Mouse (Mus musculus) forebrain, embryonic 14.5 days (tissue): ENCODE measurements around the gene Rps18. TPM values are rescaled to one million over a fixed set of nuclear protein-coding genes. Genes with fewer than 3 reads are reported as not detected.

Experiments
- ATAC-seq: fragments of 200-750 bp; cut with Nextera tagmentation; 2 replicates; pipeline ENCODE4 v1.8.0; 2017; ENCODE audit warnings: mild to moderate bottlenecking, moderate library complexity
- DNase-seq: peaks from one replicate; pipeline ENCODE4 v3.0.0-alpha.2; 2015; ENCODE audit warnings: low spot score
- H3K27ac ChIP-seq: fragments of 300-500 bp; sonication (generic); 2 replicates; pipeline ENCODE4 v1.5.1; 2014; ENCODE audit warnings: low read depth, mild to moderate bottlenecking, control low read depth, low read length, moderate library complexity
- H3K27me3 ChIP-seq: fragments of 300-500 bp; sonication (generic); replicated peaks from 2 replicates; pipeline ENCODE4 v1.6.1; 2014; ENCODE audit warnings: low read length, control low read depth, mixed read lengths; ENCODE audit not compliant: control insufficient read depth, insufficient read depth
- H3K36me3 ChIP-seq: fragments of 300-500 bp; sonication (generic); 2 replicates; pipeline ENCODE4 v1.6.1; 2014; ENCODE audit warnings: low read length, control low read depth; ENCODE audit not compliant: control insufficient read depth, insufficient read depth
- H3K4me1 ChIP-seq: fragments of 300-500 bp; sonication (generic); 2 replicates; pipeline ENCODE4 v1.6.1; 2014; ENCODE audit warnings: antibody characterized with exemption, low read length, control low read depth; ENCODE audit not compliant: control insufficient read depth, insufficient read depth
- H3K4me2 ChIP-seq: fragments of 300-500 bp; sonication (generic); 2 replicates; pipeline ENCODE4 v1.6.1; 2014; ENCODE audit warnings: mild to moderate bottlenecking, control low read depth, low read length
- H3K4me3 ChIP-seq: fragments of 300-500 bp; sonication (generic); 2 replicates; pipeline ENCODE4 v1.5.1; 2014; ENCODE audit warnings: low read depth, low read length, control low read depth
- H3K9ac ChIP-seq: fragments of 300-500 bp; sonication (generic); 2 replicates; pipeline ENCODE4 v1.6.1; 2014; ENCODE audit warnings: mild to moderate bottlenecking, low read length, control low read depth, moderate library complexity
- H3K9me3 ChIP-seq: fragments of 300-500 bp; sonication (generic); replicated peaks from 2 replicates; pipeline ENCODE4 v1.6.1; 2016; ENCODE audit warnings: low read length, control low read depth, mixed read lengths; ENCODE audit not compliant: control insufficient read depth
- WGBS: fragments of 180-500 bp; shearing (Covaris S2); extraction: QIAGEN DNeasy Blood & Tissue Kit; methylation state at CpG from one replicate; pipeline ENCODE4 v1.1.7; 2014; 5-methylcytosine and 5-hydroxymethylcytosine counted together
- polyA plus RNA-seq: library from polyadenylated mRNA; unstranded; fragments of >200 nt; fragmentation: Nextera tagmentation; extraction: Ambion mirVana; gene quantifications from 2 replicates; pipeline ENCODE4 v1.2.1, GENCODE M21; 2014

The Rps18 gene
- polyA plus RNA-seq, 1 experiment from 2014 or later = 1,419 TPM

GRCm38 (mm10) chr17:33973572-33973971, 17.8 kb upstream of the Rps18 start:
- WGBS = 58% methylated on average over 3 of the region's 3 CpGs
- DNase-seq = no peak
- peaks cover 11% of the 10 kb centered on the region for H3K27me3 ChIP-seq

GRCm38 (mm10) chr17:33972691-33973090, 16.9 kb upstream of the Rps18 start:
- DNase-seq (no peak), ATAC-seq (no peak)
- Histone ChIP-seq H3K9ac (no peak overlapping the region), H3K27ac (no peak overlapping the region), H3K4me2 (no peak overlapping the region), H3K27me3 (peaks cover 3% of the 10 kb centered on the region), H3K36me3 (no peaks in the 10 kb centered on the region), H3K4me1 (no peaks in the 10 kb centered on the region), H3K9me3 (no peaks in the 10 kb centered on the region), H3K4me3 (no peak overlapping the region)
- WGBS = 5% methylated on average over 1 of the region's 1 CpGs

More at GRCm38 (mm10) chr17:33973572-33973971, 17.8 kb upstream of the Rps18 start:
- H3K4me2 ChIP-seq = no peak overlapping the region
- no peaks in the 10 kb centered on the region for H3K36me3 ChIP-seq
- H3K4me3 ChIP-seq = no peak overlapping the region
- no peaks in the 10 kb centered on the region for H3K4me1 ChIP-seq
- no peak overlapping the region for H3K9ac ChIP-seq
- no peak overlapping the region for H3K27ac ChIP-seq
- ATAC-seq = no peak
- H3K9me3 ChIP-seq = no peaks in the 10 kb centered on the region

GRCm38 (mm10) chr17:33969394-33969793, 13.6 kb upstream of the Rps18 start:
- Histone ChIP-seq H3K4me3 (no peak overlapping the region), H3K36me3 (peaks cover 19% of the 10 kb centered on the region), H3K9ac (no peak overlapping the region), H3K4me2 (no peak overlapping the region), H3K9me3 (no peaks in the 10 kb centered on the region), H3K27ac (no peak overlapping the region), H3K27me3 (no peaks in the 10 kb centered on the region), H3K4me1 (no peaks in the 10 kb centered on the region)
- ATAC-seq (no peak), DNase-seq (no peak)
- 82% methylated on average over 4 of the region's 4 CpGs for WGBS

GRCm38 (mm10) chr17:33968927-33969326, 13.1 kb upstream of the Rps18 start:
- DNase-seq = peak; percentile 73

GRCm38 (mm10) chr17:33968489-33968888, 12.7 kb upstream of the Rps18 start:
- Histone ChIP-seq H3K9ac (no peak overlapping the region), H3K27me3 (no peaks in the 10 kb centered on the region)
- 2% methylated on average over 9 of the region's 9 CpGs for WGBS

More at GRCm38 (mm10) chr17:33968927-33969326, 13.1 kb upstream of the Rps18 start:
- Histone ChIP-seq H3K4me3 (no peak overlapping the region), H3K4me1 (no peaks in the 10 kb centered on the region), H3K9ac (no peak overlapping the region), H3K36me3 (peaks cover 21% of the 10 kb centered on the region), H3K9me3 (no peaks in the 10 kb centered on the region), H3K27ac (no peak overlapping the region), H3K27me3 (no peaks in the 10 kb centered on the region), H3K4me2 (no peak overlapping the region)
- ATAC-seq = peak; percentile 77
- 31% methylated on average over 5 of the region's 5 CpGs for WGBS

GRCm38 (mm10) chr17:33965846-33966550, 10.2 kb upstream of the Rps18 start:
- H3K4me3 ChIP-seq = no peak overlapping the region
- H3K27me3 ChIP-seq = no peaks in the 10 kb centered on the region
- H3K4me1 ChIP-seq = no peaks in the 10 kb centered on the region
- H3K9ac ChIP-seq = no peak overlapping the region
- no peak for ATAC-seq
- DNase-seq = no peak
- no peak overlapping the region for H3K4me2 ChIP-seq
- no peak overlapping the region for H3K27ac ChIP-seq
- H3K36me3 ChIP-seq = peaks cover 49% of the 10 kb centered on the region
- 92% methylated on average over 16 of the region's 16 CpGs for WGBS
- no peaks in the 10 kb centered on the region for H3K9me3 ChIP-seq

More at GRCm38 (mm10) chr17:33968489-33968888, 12.7 kb upstream of the Rps18 start:
- no peaks in the 10 kb centered on the region for H3K4me1 ChIP-seq
- peaks cover 24% of the 10 kb centered on the region for H3K36me3 ChIP-seq
- ATAC-seq (peak; percentile 82), DNase-seq (peak; percentile 85)
- H3K4me2 ChIP-seq = no peak overlapping the region
- H3K27ac ChIP-seq = no peak overlapping the region
- H3K9me3 ChIP-seq = no peaks in the 10 kb centered on the region
- H3K4me3 ChIP-seq = no peak overlapping the region

DNA sequence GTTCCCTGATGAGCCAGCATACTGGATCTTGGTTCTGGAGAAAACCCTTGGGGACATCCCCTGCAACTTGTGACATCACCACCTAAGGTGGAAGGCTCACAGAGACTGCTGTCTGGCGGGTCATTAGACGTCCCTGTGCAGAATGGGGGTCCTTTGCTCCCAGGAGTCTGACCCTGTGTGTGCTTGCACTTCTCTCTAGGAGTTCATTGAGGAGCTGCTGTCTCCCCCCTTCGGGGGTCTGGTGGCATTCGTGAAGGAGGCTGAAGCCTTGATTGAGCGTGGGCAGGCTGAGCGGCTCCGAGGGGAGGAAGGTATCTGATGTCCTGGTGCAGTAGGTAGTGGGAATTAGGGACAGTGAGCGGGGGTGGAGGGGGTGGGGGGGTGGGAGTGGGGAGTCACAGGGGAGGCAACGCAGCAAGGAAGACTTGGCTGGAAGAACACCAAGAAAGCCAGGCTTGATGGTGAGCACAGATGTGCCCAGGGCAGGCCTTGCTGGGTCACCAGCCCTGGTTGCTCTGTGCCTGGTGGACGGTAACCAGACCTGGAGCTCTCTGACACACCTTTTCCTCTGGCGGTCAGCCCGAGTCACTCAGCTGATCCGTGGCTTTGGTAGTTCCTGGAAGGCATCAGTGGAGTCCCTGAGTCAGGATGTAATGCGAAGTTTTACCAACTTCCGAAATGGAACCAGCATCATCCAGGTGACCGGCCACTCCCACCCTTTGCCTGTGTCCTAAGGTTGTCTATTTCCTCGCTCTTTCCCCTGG, 9.5 kb upstream of the Rps18 start:
- Histone ChIP-seq H3K27ac (no peak overlapping the region), H3K9me3 (no peaks in the 10 kb centered on the region), H3K4me2 (no peak overlapping the region), H3K4me1 (no peaks in the 10 kb centered on the region), H3K36me3 (peaks cover 55% of the 10 kb centered on the region), H3K27me3 (no peaks in the 10 kb centered on the region), H3K4me3 (no peak overlapping the region), H3K9ac (no peak overlapping the region)
- DNase-seq = no peak
- no peak for ATAC-seq
- WGBS = 92% methylated on average over 17 of the region's 17 CpGs

GRCm38 (mm10) chr17:33962876-33963275, 7.1 kb upstream of the Rps18 start:
- no peak overlapping the region for H3K4me3 ChIP-seq
- H3K36me3 ChIP-seq = peaks cover 75% of the 10 kb centered on the region
- DNase-seq (no peak), ATAC-seq (no peak)
- H3K9me3 ChIP-seq = no peaks in the 10 kb centered on the region
- 88% methylated on average over 7 of the region's 7 CpGs for WGBS
- H3K9ac ChIP-seq = no peak overlapping the region
- no peak overlapping the region for H3K4me2 ChIP-seq
- no peaks in the 10 kb centered on the region for H3K4me1 ChIP-seq
- H3K27ac ChIP-seq = no peak overlapping the region
- H3K27me3 ChIP-seq = no peaks in the 10 kb centered on the region

GRCm38 (mm10) chr17:33959948-33960347, 4.1 kb upstream of the Rps18 start:
- Histone ChIP-seq H3K4me2 (no peak overlapping the region), H3K9ac (no peak overlapping the region), H3K27ac (no peak overlapping the region), H3K27me3 (no peaks in the 10 kb centered on the region), H3K36me3 (peaks cover 58% of the 10 kb centered on the region), H3K9me3 (no peaks in the 10 kb centered on the region), H3K4me1 (peaks cover 7% of the 10 kb centered on the region), H3K4me3 (no peak overlapping the region)
- DNase-seq (no peak), ATAC-seq (no peak)
- 94% methylated on average over 15 of the region's 15 CpGs for whole genome bisulfite sequencing
